Mouse (Mus musculus): ENCODE results near the gene Rheb.

- TF ChIP-seq TCF12 (IDR thresholded peaks at IDR 0.05; ENCODE audit: low read depth, low read length) (no peak), ELF1 (IDR thresholded peaks at IDR 0.05; ENCODE audit: low read depth, low read length) (no peak), MAFK (IDR thresholded peaks at IDR 0.05; ENCODE audit: insufficient replicate concordance, low read length) (no peak), CHD1 (IDR thresholded peaks at IDR 0.05; ENCODE audit: low read depth, low read length) (no peak), CTCF (conservative IDR thresholded peaks at IDR 0.05 in 1 of 2, IDR thresholded peaks at IDR 0.05 in 1 of 2; ENCODE audit: low read depth in 2 of 2, low read length in 2 of 2) (no peak), ZKSCAN1 (IDR thresholded peaks at IDR 0.05; ENCODE audit: borderline replicate concordance, low read depth, low read length) (no peak), SIN3A (IDR thresholded peaks at IDR 0.05; ENCODE audit: low read length) (no peak), POLR2A (IDR thresholded peaks at IDR 0.05; ENCODE audit: low read depth, low read length) (no peak), MYC (IDR thresholded peaks at IDR 0.05; ENCODE audit: low read depth, low read length) (no peak), ETS1 (conservative IDR thresholded peaks at IDR 0.05; ENCODE audit: low read depth, low read length) (no peak), NELFE (IDR thresholded peaks at IDR 0.05; ENCODE audit: low read depth, low read length) (no peak), USF1 (IDR thresholded peaks at IDR 0.05; ENCODE audit: low read depth, low read length) (no peak), HCFC1 (IDR thresholded peaks at IDR 0.05; ENCODE audit: low read depth, low read length) (no peak), EP300 (IDR thresholded peaks at IDR 0.05; ENCODE audit: low read length) (no peak)
Measured at GRCm38 (mm10) chr5:24871276-24871675, 28.9 kb upstream of the Rheb start.
